Mouse (Mus musculus) cerebellum, postnatal 36 days (tissue): ENCODE measurements around the gene Psmg4.

Experiments used
- DNase-seq, 2 experiments: peaks; one replicate each; pipeline ENCODE4 v3.0.0; 2021 to 2022; ENCODE audit warnings: mixed read lengths in 2 of 2

The Psmg4 gene

DNA sequence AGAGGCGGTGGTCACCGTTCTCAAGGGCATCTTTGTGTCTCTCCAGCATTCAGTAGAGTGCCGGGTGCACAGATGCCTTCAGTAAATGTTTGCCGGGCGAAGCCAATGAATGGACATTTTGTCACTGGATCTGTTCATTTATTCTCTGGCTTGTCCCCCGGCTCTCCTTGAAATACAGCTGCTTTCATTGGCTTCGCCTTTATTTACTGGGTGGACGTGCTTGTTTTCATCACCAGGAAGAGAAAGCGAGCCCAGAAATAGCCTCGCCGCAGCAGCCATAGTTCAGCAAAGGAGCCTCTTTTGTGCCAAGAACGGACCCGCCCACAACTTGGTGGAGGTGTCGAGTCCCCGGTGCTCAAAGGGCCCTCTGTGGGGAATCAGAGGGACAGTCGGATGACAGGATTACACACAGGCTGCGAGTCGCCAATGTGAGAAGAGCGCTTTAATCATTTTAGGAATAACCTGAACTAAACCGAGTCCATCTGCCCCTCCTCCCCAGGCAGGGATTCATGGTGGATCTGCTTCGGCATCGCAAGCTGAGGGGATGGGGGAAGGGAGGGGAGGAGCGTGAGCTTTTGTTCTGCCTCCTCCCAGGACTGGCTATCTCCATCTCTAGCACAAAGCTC, 13.9 kb upstream of the Psmg4 start:
- DNase-seq, result peak; percentile 57 to 66

DNA sequence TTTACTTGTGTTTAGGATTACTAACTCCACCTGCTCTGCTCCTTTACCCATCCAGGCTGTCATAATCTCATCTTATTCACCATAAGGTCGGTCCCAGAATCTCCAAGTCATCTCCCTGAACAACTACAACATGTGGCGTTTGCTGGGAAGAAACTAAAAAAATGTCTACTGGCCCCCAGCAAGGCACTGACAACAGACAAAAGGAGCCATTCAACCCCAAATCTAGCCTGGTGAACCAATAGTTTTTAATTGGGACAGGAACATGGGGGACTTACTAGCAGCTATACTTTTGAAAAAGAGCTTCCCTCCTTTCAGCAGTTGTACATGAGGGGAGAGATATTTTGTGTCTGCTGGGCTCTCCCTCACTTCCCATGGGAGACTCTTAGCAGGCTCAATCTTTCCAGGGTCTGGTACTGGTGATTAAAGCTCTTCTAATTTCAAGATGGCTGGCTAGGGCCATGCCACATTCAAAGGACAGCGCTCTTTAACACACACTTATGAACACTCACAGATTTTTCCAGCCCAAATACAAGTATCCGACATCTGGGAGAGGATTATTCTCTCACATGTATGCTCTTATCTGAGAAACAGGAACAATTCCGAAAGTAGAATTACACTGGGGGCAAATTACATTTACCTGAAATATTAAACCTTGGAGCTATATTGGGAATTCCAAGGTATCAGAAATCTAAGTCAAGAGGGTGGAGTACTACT, 13.1 kb upstream of the Psmg4 start:
- DNase-seq, result no peak

DNA sequence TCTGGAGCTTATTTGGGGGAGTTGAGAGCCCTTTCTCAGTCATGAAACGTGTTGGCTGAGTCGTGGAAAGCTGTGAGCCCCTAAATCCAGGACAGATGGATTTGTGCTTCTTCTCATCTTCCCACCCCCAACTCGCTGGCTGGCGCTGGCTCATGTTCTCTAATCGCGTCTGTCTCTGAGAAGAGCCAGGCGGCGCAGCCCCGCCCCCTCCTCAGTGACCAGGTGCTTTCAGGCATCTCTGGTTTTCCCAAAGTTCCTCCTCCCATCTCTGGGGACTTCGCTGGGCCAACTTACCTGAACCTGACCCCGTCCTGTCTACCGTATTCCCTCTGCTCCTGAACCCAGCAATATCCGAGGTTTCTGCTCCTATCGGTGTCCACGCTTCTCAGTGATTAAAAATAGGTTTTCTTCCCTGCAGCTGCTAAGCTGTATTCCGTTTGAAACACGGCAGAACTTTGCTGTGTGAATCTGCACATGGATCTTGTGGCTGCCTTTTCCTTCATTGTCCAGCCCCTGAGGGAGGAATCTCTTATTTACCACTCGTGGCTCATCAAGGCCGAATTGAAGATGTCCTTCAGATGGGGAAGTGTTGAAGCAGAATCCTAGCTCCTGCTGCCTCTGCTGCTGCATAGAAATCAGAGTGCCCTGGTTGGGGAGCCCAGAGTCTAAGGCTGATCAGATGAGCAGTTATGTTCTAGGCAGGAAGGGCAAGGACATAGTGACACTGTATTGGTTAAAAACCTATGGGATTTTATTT, 12.3 kb upstream of the Psmg4 start:
- peak; percentile 21 to 46 for DNase-seq

DNA sequence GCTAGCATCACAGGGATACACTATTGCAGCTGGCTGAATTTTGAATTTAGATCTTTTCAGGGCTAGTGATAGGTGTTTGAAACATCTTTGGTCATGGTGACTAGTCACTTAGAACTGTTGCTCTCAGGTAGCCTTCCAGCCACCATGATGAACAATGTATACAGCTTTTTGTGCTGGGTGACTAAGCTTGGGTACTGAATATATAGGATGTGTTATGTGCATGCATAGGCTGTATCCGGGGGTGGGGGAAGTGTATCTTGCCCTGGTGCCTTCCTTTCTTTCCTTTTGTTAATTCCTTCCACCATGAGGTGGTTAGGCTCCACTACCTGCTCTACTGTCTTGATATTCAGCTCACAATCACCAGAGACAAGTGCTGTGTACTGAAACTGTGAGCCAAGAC, 11.3 kb upstream of the Psmg4 start:
- DNase-seq, result no peak

DNA sequence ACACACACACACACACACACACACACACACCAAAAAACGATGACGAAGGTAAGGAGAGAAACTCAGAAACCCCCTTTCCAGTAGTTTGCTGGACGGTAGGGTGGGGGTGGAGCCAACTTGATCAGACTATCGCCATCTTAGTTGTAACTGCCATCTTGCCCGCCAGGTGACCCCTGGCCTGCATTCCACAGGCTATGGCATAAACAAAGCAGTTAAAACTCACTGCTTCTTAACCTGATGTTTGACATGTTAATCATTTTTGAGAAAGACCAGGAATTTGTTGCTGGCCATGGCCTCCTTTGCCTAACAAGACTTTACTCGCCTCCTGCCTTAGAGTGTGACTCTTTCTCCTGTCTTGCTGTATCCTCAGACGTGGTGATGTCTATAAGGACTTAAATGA, 10.1 kb upstream of the Psmg4 start:
- no peak for DNase-seq

DNA sequence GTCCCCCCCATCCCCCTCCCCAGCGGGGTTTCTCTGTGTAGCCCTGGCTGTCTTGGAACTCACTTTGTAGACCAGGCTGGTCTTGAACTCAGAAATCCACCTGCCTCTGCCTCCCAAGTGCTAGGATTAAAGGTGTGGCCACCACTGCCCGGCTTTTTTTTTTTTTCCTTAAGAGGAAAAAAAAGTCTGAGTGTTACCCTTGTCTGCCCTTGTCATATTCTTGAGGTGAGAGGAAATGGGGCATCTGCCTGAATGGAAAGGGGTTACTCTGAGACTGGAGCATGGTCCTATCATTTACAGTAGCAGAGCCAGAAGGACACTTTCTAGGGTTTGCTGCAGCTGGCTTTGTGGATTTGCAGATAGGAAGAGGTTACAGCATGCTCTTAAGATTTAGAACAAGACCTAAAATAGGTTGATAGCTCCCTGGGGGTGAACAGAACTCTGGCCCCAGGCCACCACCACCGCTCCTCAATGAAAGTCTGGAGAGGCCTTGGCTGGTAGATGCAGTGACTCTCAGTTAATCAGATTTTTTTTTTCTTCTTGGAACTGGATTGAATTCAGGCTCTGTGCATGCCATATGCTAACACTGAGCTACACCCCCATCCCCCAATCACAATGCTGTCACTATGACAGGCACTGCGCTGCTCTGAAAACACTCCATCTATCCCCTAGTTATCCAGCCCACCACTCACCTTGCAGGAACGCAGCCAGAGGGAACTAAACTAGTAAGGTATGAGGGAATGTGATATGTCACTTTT, 9.3 kb upstream of the Psmg4 start:
- peak; percentile 46 to 52 for DNase-seq

DNA sequence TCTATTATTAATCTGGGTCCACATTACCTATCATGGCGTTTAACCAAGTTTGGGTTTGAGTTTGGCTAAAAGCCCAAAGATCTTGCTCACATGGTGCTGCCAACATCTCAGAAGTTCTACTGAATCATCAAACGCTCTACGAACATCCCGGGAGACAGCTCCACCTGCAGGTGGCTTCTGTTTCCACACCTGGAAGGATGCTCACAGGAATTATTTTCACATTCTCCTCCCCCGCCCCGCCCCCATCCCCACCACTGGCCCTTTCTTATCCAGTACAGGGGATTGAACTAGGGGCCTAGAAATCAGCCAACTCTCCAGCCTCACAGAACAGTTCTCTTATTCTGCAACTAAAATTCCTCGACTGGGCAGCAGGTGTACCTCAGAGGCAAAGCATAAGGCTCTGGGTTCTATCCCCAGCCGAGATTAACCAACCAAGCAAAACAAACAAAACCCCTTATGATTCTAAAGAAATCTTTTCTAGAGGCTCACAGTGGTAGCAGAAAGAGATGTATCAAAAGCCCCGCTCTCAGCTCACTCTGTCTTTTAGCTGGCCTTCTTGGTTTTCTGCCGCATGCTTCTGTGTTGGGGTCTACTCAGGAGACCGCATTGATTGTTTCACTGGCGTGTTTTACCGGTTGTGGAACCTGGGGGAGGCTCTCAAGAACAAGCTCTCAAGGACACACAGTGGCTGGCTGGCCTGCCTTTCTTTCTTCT, 8.4 kb upstream of the Psmg4 start:
- DNase-seq, result peak; percentile 72 to 73

DNA sequence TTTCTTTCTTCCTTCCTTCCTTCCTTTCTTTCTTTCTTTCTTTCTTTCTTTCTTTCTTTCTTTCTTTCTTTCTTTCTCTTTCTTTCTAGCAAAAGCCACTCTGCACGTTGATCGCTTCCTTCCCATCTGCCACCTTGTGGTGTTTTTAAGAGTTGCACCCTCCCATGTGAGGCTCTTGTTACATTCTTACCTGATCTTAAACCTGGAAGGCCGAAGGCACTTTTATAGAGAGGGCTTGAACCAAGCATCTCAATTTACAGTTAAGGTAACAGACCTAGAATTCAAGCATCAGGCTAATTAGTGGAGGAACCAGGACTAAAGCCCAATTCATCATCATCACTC, 7.9 kb upstream of the Psmg4 start:
- peak; percentile 70 to 84 for DNase-seq

DNA sequence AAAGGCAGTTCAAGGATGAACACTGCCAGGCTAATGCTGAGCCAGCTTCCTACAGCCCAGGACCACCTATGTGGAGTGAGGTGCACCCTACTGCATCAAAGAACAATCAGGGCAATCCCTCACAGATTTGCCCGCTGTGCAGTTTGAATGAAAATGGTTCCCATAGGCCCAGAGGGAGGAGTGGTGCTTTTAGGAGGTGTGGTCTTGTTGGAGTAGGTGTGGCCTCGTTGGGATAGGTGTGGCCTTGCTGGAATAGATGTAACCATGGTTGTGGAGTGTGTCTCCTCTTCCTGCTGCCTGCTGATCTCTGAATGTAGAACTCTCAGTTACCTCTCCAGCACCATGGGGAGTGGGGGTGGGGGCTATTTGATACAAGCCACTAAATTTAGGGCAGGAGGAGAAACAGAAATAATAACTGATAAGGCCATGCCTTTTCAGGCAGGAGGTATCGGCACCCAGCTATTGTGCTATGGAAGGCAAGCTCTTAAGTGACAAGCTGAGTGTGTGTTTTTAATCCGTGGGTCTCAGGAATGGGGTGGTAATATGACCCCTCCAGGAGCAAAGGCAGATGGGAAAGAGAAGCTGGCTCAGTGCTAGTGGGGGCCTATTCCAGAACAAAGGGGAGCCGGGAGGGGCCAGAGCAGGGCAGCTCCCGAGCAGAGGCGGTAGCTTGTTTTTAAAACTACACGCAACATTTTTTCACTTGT, 6.5 kb upstream of the Psmg4 start:
- DNase-seq, result no peak

DNA sequence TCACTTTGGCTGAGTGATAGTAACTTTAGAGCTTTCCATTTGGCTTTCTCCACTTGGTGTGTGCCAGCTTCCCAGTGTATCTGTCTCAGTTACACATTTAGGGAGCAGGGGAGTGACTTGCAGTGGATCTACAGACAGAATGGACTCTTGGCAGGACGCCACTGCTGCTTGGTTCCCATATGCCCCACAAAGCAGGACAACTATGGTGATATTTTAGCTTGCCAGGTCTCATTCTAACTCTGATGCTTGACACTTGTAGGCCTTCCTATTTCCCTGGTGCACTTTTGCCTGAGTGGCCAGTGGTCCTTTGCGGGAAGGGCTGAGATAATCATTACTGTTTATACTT, 6.0 kb upstream of the Psmg4 start:
- peak; percentile 84 to 85 for DNase-seq

DNA sequence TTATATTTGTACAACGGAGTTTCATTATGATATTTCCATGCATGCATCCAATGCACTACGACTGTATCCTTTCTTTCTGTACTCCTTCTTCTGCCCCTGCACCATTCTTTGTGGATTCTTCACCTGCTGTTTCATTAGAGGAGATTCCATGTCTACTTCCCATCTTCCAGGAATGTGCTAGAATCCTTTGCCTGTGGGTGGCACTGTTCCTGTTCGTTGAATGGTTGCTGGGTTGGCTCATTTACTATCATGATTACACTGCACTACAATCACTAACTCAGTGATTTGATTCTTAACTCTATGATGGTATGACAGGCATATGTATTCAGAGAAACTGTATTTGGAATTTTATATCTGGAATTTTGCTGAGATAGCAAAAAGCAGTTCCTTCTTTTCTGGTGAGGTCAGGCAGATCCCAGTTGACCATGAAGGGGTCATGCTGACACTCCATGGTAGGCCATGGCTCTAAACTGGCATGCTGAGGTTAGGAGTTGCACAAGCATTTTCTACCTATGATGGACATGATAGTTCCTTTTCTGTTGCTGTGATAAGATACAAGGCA, 5.1 kb upstream of the Psmg4 start:
- DNase-seq, result no peak

DNA sequence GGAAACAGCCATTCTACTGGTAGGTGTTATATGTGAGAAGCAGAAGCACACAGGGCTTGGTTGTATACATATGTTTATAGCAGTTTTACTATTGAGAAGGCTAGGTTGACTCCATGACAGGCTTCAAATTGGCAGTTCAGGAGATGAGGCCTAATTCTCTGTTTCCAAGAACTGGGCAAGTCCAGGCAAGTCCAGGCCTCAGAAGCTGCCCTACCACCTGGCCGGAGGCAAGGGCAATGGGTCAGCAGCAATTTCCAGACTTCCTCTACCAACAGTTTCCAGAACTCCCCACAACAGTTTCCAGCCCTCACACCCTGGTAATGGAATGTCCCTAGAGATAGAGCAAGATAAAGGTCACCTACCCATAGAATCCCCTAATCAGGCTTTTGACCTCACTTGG, 2.8 kb upstream of the Psmg4 start:
- no peak for DNase-seq

DNA sequence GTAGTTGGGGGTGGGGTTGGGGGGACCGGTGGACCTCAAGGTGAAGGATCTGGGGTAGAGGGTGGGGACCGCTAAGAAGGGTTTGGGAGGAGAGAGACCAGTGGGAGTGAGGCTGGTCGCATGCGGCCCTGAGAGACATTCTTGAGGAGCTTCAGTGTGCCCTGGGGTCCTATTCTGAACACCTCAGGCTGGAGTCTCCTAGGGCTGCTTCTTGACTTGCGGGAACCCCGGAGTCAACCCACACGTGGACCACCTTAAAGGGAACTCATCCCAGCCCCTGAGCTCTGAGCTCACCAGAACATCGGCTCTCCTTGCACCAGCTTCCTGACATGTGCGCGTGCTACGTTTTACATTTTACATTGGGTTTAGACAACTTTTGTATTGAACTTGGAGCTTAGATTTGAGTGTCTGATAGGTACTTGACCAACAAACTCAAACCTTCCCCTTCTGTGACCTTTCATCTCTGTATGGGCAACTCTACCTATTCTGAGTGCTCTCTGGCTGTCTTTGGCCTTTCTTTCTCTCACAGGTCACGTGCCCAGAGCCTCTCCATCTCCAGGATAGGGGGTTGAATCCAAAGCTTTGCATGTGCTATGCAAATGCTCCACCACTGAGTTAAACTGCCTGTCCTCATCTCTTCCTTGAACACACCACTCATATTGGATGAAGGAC, 676 bp downstream of the Psmg4 start:
- DNase-seq, result no peak

DNA sequence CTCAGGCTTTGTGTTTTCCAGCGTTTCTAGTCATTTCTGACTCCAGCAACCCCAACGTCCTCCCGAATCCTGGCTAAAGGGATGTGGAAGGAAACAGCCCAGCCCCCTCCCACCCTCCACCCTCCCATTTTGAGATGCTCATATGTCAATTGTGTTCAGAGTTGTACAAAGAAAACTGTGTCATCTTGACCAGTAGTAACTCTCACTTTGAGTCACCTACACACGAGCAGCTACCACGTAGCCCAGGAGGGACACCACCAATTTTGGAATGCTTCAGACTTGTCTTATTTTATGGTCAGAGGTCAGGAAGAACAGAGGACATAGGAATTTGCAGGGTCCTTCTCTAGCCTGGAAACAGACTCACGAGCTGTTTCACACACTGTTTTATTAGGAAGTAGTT, 11.3 kb downstream of the Psmg4 start:
- no peak for DNase-seq

DNA sequence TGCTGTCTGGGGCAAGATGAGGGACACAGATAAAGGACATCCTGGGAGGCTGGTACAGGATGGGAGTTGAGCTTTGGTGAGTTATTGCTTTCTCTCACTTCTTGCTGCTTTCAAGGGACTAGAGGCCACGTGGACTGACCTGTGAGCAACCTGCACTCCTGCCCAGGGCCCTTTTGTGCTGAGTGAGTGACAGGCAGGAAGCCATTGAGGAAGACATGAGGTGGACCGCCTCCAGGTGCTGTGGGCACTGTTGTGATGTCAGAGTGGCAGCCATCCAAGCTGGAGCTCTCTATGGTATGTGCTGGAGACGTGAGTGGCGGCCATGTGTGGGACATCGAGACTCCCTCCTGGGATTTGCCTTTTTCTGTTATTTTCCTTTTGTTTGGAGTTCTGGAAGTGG, 18.9 kb downstream of the Psmg4 start:
- DNase-seq, result no peak

DNA sequence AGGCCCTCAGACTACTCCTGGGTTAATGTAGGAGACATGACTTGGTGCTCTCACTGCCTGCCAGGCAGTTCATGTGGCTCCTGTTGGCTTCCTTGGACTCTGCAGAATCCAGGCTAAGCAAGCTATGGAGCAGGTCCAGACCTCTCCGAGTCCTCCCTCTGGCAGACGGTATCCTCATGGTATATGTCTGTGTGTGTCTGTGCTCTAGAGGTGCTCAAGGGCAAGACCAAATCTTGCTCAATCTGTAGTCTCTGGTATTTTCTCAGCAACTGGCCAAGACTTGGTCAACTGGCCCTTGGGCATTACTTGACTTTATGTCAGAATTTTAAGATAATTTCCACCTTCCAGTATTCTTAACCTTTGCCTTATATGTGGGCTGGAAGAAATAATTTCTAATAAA, 22.6 kb downstream of the Psmg4 start:
- no peak for DNase-seq

DNA sequence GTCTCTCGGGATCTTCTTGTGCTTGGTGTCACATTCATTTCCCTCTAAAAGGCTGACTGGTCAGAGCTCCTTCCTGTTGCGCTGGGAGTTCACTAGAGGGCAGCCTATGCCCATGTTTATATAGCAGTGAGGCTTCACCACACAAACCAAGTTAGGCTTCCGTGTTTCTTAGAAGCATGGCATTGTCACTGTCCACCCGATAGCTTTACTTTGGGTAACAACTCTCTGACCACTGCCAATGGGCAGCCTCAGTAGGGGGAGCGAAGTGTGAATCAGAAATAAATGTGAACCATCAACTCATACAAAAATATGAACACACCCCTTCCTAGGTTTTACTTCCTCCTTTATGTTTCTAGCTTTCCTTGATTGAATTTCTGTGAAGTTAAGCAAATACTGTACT, 24.8 kb downstream of the Psmg4 start:
- peak; percentile 64 to 71 for DNase-seq

DNA sequence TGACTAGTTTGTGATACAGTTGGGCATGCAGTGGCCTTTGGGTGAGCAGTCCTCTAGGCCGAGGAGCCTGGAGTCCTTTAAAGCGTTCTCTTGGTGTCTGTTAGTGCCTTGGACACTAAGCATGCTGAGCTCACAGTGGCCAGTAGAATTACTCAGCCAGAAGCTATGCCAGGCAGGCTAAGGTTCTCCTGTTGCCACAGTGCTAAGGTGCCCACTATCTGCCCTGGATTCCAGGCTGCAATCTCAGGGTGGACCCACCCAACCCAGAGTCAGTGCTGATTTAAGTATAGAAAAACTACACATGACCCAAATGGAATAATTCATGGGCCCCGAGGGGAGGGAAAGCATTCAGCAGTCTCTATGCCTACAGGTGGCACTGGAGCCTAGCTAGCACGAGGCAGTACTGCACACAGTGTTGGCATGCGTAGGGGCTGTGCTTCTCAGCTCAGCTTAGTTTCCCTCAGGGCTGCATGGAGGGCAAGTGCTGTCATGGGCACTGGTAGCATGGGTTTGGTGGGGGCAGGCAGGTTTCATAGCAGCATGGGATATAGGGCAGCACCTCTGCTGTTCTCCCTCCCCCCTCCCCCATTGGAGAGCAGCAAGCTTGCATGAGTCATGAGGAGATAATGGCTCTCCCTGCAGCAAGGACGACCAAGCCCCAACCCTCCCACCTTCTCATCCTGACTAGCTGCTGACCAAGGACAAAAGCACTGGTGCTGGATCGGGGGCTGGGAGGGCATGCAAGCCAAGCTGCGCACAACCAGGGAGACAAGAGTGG, 29.8 kb downstream of the Psmg4 start:
- DNase-seq, result no peak

DNA sequence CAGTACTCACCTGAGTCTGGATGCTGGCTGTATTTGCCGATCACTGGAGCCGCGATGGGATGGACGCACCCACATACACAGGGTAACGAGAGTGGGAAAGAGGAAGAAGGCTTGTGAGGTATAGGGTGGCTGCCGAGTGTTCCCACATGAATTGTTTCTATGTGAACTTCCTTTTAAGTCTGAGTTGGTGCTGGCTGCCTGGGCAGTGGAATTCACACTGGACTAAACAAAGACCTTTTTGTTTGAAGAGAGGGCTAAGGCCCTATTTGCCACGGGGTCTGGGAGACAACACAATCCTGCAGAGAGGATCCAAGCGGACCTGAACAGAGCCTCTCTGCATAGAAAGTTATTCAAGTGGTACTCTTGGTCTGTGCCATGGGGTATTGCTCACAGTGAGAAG, 30.6 kb downstream of the Psmg4 start:
- DNase-seq, result no peak

DNA sequence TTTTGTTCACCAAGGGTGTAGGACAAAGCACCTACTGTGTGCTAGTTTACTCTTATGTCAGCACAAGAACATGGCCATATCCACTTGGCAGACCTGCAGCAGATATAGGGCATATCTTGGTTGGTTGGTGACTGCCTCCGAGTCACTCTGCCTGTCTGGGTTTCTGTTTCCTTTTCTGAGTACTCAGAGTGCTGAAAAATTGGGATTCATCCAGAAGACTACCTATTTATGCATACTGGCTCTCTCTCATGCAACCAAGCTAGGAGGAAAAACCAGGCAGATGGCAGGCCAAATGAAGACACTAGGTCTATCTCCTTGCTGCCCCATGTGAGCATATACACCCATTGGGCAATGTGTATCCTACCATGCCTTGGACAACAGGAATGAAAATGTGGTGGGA, 32.9 kb downstream of the Psmg4 start:
- DNase-seq, result no peak

DNA sequence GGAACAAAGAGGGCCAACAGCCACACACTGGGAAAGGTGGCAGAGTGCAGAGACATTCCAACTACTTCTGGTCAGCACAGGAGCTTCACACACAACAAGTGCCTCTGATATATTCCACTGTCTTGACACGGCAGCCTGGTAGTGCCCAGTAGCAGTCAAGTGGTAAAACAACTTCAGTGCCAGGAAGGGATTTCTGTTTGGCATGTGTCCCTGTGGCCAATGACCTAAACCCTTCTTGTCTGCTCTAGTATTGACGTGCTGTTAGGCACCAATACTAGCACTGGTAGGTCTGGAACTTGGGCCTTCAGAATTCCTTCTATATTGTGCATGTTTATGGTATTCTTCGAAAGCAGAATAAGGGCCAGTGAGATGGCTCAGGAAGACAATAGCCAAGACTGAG, 42.5 kb downstream of the Psmg4 start:
- DNase-seq, result no peak
